Mouse (Mus musculus): ENCODE measurements around the gene St7l. TPM values are rescaled to one million over a fixed set of nuclear protein-coding genes. Genes with fewer than 3 reads are reported as not detected.
A peak's percentile ranks its signal among the peaks of the same experiment; 100 is the strongest.

The St7l gene
- polyA plus RNA-seq, 1 experiment from 2014 or later: 30.9 TPM

DNA sequence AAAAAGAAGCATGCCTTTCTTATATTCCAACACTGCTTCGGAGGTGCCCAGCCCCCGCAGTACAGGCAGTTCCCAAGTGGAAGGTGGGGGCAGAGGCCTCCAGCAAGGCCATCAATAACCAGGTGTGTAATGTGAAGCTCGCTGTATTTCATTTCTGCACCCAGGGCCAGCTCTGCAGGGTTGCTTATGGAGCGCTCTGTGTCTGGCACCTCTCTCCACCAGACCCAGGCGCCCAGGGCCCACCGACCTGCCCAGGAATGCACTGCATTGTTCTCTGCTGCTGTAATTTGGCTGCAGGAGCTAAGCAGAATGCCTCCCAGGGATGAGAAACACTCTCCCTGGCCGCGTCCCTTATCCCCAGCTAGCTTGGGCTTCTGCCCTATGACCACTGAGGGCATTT lies 79.5 kb downstream of the St7l start:
- H3K27ac ChIP-seq: no peak overlapping the region

DNA sequence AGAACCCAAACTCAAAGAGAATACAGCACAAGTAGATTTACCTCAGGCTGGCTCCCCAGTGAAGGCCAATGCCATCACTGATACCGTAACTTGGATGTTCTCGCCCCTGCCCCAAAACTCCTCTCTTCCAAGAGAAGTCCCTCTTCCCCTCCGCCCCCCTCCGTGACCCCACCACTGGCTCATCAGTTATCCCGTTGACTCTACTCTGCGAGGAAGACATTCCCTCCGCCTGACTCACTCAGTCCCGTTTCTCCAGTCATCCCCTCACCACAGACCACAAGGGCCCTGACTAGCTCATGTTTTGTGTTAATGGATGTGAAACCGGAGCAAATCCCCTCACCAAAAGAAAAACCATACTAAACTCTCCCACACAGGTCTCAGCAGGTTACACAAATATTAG lies 81.1 kb downstream of the St7l start:
- no peak overlapping the region for H3K27ac ChIP-seq
- DNase-seq (ENCODE audit: low spot score) (peak; percentile 20), ATAC-seq (replicated peaks; ENCODE audit: low FRiP score, low read depth) (no peak)
- no peaks in the 10 kb centered on the region for H3K9me3 ChIP-seq (replicated peaks; ENCODE audit: low read length)
- H3K4me3 ChIP-seq (replicated peaks; ENCODE audit: low read depth, low read length): no peak overlapping the region
- no peaks in the 10 kb centered on the region for H3K27me3 ChIP-seq (ENCODE audit: insufficient read depth, low read length)
- no peak for TF ChIP-seq CTCF (IDR thresholded peaks at IDR 0.05; ENCODE audit: low read depth)
- H3K9ac ChIP-seq (ENCODE audit: low read depth, low read length): no peak overlapping the region
- H3K4me2 ChIP-seq (ENCODE audit: low read length): no peak overlapping the region
- peaks cover 9% of the 10 kb centered on the region for H3K4me1 ChIP-seq (replicated peaks; ENCODE audit: insufficient read depth, low read length)
- WGBS: 48% methylated on average over 9 of the region's 9 CpGs
- peaks cover 4% of the 10 kb centered on the region; the same call in 1 of the 2 replicates for H3K36me3 ChIP-seq (ENCODE audit: insufficient read depth, low read length)

More for the DNA sequence above, 79.5 kb downstream of the St7l start:
- no peak overlapping the region for H3K9ac ChIP-seq (ENCODE audit: low read depth, low read length)
- no peak overlapping the region for H3K4me3 ChIP-seq (replicated peaks; ENCODE audit: low read depth, low read length)
- WGBS: 36% methylated on average over 8 of the region's 8 CpGs
- DNase-seq (ENCODE audit: low spot score) (peak; percentile 27), ATAC-seq (replicated peaks; ENCODE audit: low FRiP score, low read depth) (no peak; the same call in 1 of the 2 replicates)
- H3K4me1 ChIP-seq (replicated peaks; ENCODE audit: insufficient read depth, low read length): peaks cover 9% of the 10 kb centered on the region
- no peak for TF ChIP-seq CTCF (IDR thresholded peaks at IDR 0.05; ENCODE audit: low read depth)
- H3K27me3 ChIP-seq (ENCODE audit: insufficient read depth, low read length): no peaks in the 10 kb centered on the region
- peaks cover 4% of the 10 kb centered on the region; the same call in 1 of the 2 replicates for H3K36me3 ChIP-seq (ENCODE audit: insufficient read depth, low read length)
- H3K4me2 ChIP-seq (ENCODE audit: low read length): no peak overlapping the region
- no peaks in the 10 kb centered on the region for H3K9me3 ChIP-seq (replicated peaks; ENCODE audit: low read length)

DNA sequence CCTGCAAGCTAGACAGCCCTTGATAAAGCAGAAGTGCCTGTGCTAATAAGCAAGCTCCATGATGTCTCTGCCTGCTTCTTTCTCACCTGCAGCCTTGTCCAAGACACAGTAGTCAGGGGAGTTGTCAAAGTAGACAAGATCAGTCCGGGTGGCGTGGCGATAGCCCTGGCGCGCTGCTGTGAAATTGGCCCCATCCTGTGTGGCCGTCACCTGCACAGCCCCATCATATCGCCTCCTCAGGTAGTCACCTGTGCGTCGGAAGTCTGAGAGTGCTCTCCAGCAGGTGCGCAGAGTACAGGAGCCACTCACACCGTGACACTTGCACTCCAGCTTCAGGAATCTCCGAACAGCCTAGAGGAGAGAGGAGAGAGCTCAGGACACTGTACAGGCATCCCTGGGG lies 87.1 kb downstream of the St7l start:
- H3K27me3 ChIP-seq (ENCODE audit: insufficient read depth, low read length): no peaks in the 10 kb centered on the region
- H3K9ac ChIP-seq (ENCODE audit: low read depth, low read length): no peak overlapping the region
- 92% methylated on average over 12 of the region's 12 CpGs for WGBS
- no peak for ATAC-seq (replicated peaks; ENCODE audit: low FRiP score, low read depth)
- no peak for TF ChIP-seq CTCF (IDR thresholded peaks at IDR 0.05; ENCODE audit: low read depth)
- H3K27ac ChIP-seq: no peak overlapping the region
- DNase-seq (ENCODE audit: low spot score): no peak
- H3K4me3 ChIP-seq (replicated peaks; ENCODE audit: low read depth, low read length): no peak overlapping the region
- H3K4me2 ChIP-seq (ENCODE audit: low read length): no peak overlapping the region
- H3K9me3 ChIP-seq (replicated peaks; ENCODE audit: low read length): no peaks in the 10 kb centered on the region
- peaks cover 9% of the 10 kb centered on the region; the same call in 1 of the 2 replicates for H3K36me3 ChIP-seq (ENCODE audit: insufficient read depth, low read length)
- no peaks in the 10 kb centered on the region for H3K4me1 ChIP-seq (replicated peaks; ENCODE audit: insufficient read depth, low read length)

DNA sequence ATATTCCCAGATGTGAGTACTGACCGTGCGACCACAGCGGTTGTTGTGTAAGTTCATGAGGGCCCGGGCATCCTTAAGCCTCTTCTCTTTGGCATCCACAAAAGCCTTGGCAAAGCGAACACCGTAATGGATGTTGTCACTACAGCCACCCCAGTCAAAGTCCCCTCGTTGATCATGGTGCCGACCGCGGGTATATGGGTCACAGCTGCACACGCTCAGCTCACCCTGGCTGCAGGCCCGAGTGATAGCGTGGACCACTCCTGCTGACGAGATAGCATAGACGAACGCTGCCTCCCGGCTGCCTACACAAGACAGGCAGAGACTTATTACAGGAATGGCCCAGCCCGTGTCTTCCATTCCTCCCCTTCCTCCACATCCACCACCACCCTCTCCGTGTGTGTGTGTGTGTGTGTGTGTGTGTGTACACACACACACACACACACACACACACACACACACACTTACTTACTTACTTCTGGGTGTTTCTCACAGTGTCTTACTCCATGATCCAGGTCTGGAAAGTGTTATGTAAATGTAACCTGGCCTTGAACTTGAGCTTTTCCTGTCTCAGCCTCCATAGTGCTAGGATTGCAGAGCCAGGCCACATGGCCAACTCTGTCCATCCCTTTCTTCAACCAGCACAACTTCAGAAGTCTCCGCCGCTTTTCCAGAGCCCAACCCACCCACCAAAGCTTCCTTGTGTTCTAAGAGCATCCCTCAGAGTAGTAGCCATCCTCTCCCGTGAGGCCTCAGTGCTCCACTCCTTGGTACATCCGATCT lies 89.3 kb downstream of the St7l start:
- no peak overlapping the region for H3K9ac ChIP-seq (ENCODE audit: low read depth, low read length)
- H3K4me2 ChIP-seq (ENCODE audit: low read length): no peak overlapping the region
- DNase-seq (ENCODE audit: low spot score): no peak
- H3K27me3 ChIP-seq (ENCODE audit: insufficient read depth, low read length): no peaks in the 10 kb centered on the region
- ATAC-seq (replicated peaks; ENCODE audit: low FRiP score, low read depth): no peak
- no peak for TF ChIP-seq CTCF (IDR thresholded peaks at IDR 0.05; ENCODE audit: low read depth)
- H3K9me3 ChIP-seq (replicated peaks; ENCODE audit: low read length): no peaks in the 10 kb centered on the region
- peaks cover 5% of the 10 kb centered on the region; the same call in 1 of the 2 replicates for H3K36me3 ChIP-seq (ENCODE audit: insufficient read depth, low read length)
- no peak overlapping the region for H3K4me3 ChIP-seq (replicated peaks; ENCODE audit: low read depth, low read length)
- no peaks in the 10 kb centered on the region for H3K4me1 ChIP-seq (replicated peaks; ENCODE audit: insufficient read depth, low read length)
- no peak overlapping the region for H3K27ac ChIP-seq
- 90% methylated on average over 22 of the region's 23 CpGs for WGBS

DNA sequence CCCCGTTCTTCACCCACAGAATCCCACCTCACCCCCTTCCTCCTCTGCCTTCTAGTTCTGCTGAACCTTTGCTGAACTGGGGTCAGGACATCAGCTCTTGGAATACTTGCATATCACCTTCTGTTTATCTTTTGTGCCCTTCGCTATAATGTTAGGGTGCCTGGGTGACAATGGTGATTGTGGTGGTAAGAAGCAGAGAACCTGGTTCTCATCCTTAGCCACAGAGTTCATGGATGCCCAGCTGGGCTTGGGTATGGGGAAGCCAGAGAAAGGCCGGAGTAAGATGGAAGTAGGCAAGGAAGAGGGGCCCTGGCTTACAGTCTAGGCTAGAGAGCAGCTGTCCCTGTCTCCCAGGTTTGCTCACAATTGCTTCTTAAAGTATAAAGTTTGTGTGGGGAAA lies 90.3 kb downstream of the St7l start:
- no peak overlapping the region for H3K9ac ChIP-seq (ENCODE audit: low read depth, low read length)
- no peak overlapping the region for H3K4me3 ChIP-seq (replicated peaks; ENCODE audit: low read depth, low read length)
- no peak for ATAC-seq (replicated peaks; ENCODE audit: low FRiP score, low read depth)
- no peaks in the 10 kb centered on the region for H3K9me3 ChIP-seq (replicated peaks; ENCODE audit: low read length)
- no peaks in the 10 kb centered on the region for H3K4me1 ChIP-seq (replicated peaks; ENCODE audit: insufficient read depth, low read length)
- peaks cover 5% of the 10 kb centered on the region; the same call in 1 of the 2 replicates for H3K36me3 ChIP-seq (ENCODE audit: insufficient read depth, low read length)
- no peak overlapping the region for H3K4me2 ChIP-seq (ENCODE audit: low read length)
- no peaks in the 10 kb centered on the region for H3K27me3 ChIP-seq (ENCODE audit: insufficient read depth, low read length)
- DNase-seq (ENCODE audit: low spot score): no peak
- H3K27ac ChIP-seq: no peak overlapping the region
- 91% methylated on average over 3 of the region's 3 CpGs for WGBS
- TF ChIP-seq CTCF (IDR thresholded peaks at IDR 0.05; ENCODE audit: low read depth): no peak

DNA sequence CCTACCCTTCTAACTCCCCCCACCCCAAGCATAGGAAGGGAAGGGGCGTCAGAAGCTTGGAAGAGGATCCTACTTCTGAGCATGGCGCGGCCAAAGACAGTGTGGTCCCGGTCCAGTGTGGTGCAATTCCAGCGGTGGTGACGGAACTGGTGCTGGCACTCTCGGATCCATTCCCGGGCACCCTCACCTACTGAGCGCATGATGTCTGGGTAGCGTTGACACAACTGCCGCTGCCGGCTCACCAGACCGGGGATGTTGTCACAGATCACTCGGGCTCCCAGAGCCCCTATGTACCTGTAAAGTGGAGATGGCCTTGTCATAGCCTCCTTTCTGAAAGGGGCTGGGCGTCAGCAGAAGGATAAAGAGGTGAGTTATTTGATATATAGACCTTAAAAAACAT lies 90.7 kb downstream of the St7l start:
- TF ChIP-seq CTCF (IDR thresholded peaks at IDR 0.05; ENCODE audit: low read depth): no peak

More for the DNA sequence above, 90.7 kb downstream of the St7l start:
- Histone ChIP-seq H3K9me3 (replicated peaks; ENCODE audit: low read length) (no peaks in the 10 kb centered on the region), H3K27me3 (ENCODE audit: insufficient read depth, low read length) (no peaks in the 10 kb centered on the region), H3K9ac (ENCODE audit: low read depth, low read length) (no peak overlapping the region), H3K27ac (no peak overlapping the region), H3K36me3 (ENCODE audit: insufficient read depth, low read length) (peaks cover 5% of the 10 kb centered on the region; the same call in 1 of the 2 replicates), H3K4me2 (ENCODE audit: low read length) (no peak overlapping the region), H3K4me1 (replicated peaks; ENCODE audit: insufficient read depth, low read length) (no peaks in the 10 kb centered on the region), H3K4me3 (replicated peaks; ENCODE audit: low read depth, low read length) (no peak overlapping the region)
- WGBS: 97% methylated on average over 15 of the region's 15 CpGs
- no peak for DNase-seq (ENCODE audit: low spot score)
- no peak for ATAC-seq (replicated peaks; ENCODE audit: low FRiP score, low read depth)
